Mouse (Mus musculus) liver, embryonic 14.5 days (tissue): ENCODE measurements around the gene Mrps5.

Experiments used
- CTCF ChIP-seq: IDR thresholded peaks from 2 replicates; pipeline ENCODE4 v1.5.1; 2016; ENCODE audit warnings: antibody characterized with exemption, low read depth, control low read depth
- EP300 ChIP-seq: IDR thresholded peaks from 2 replicates; pipeline ENCODE4 v1.6.1; 2016; ENCODE audit warnings: antibody characterized with exemption, low read depth

- TF ChIP-seq CTCF (peak; percentile 39), EP300 (no peak)
Measured at GRCm38 (mm10) chr2:127608234-127608633, 21.2 kb downstream of the Mrps5 start.
